Mouse (Mus musculus) stomach, postnatal 0 days (tissue): ENCODE data around the gene Slc22a16. TPM values are rescaled to one million over a fixed set of nuclear protein-coding genes. Genes with fewer than 3 reads are reported as not detected.
A peak's percentile ranks its signal among the peaks of the same experiment; 100 is the strongest.

ENCODE experiments used
- ATAC-seq: fragments of 200-750 bp; cut with Nextera tagmentation; 2 replicates; pipeline ENCODE4 v1.8.0; 2017; ENCODE audit not compliant: low FRiP score, low TSS enrichment
- DNase-seq: peaks from one replicate; pipeline ENCODE4 v3.0.0-alpha.2; 2016; ENCODE audit warnings: low spot score
- H3K27ac ChIP-seq: fragments of 300-500 bp; sonication (generic); replicated peaks from 2 replicates; pipeline ENCODE4 v1.5.1; 2014; ENCODE audit warnings: mild to moderate bottlenecking, control low read depth
- H3K27me3 ChIP-seq: fragments of 300-500 bp; sonication (generic); 2 replicates; pipeline ENCODE4 v1.6.1; 2014; ENCODE audit warnings: low read length; ENCODE audit not compliant: control insufficient read depth, insufficient read depth
- H3K36me3 ChIP-seq: fragments of 300-500 bp; sonication (generic); 2 replicates; pipeline ENCODE4 v1.6.1; 2014; ENCODE audit warnings: low read length, mixed read lengths; ENCODE audit not compliant: control insufficient read depth, insufficient read depth
- H3K4me1 ChIP-seq: fragments of 300-500 bp; sonication (generic); replicated peaks from 2 replicates; pipeline ENCODE4 v1.6.1; 2014; ENCODE audit warnings: antibody characterized with exemption; ENCODE audit not compliant: control insufficient read depth, insufficient read depth
- H3K4me2 ChIP-seq: fragments of 300-500 bp; sonication (generic); replicated peaks from 2 replicates; pipeline ENCODE4 v1.6.1; 2014; ENCODE audit warnings: low read depth, mild to moderate bottlenecking, control low read depth, moderate library complexity
- H3K4me3 ChIP-seq: fragments of 300-500 bp; sonication (generic); 2 replicates; pipeline ENCODE4 v1.5.1; 2014; ENCODE audit warnings: low read depth, low read length, control low read depth
- H3K9ac ChIP-seq: fragments of 300-500 bp; sonication (generic); 2 replicates; pipeline ENCODE4 v1.6.1; 2014; ENCODE audit warnings: mild to moderate bottlenecking, low read length, control low read depth, mixed read lengths
- H3K9me3 ChIP-seq: fragments of 300-500 bp; sonication (generic); 2 replicates; pipeline ENCODE4 v1.6.1; 2016; ENCODE audit warnings: low read length; ENCODE audit not compliant: control insufficient read depth
- CTCF ChIP-seq: IDR thresholded peaks from 2 replicates; pipeline ENCODE4 v1.5.1; 2016; ENCODE audit warnings: antibody characterized with exemption, low read depth, mild to moderate bottlenecking, moderate library complexity
- EP300 ChIP-seq: optimal IDR thresholded peaks from 2 replicates; pipeline ENCODE3; 2016; ENCODE audit warnings: antibody characterized with exemption
- WGBS: fragments of 180-500 bp; shearing (Covaris S2); extraction: QIAGEN DNeasy Blood & Tissue Kit; methylation state at CpG from one replicate; pipeline ENCODE4 v1.1.7; 2014; 5-methylcytosine and 5-hydroxymethylcytosine counted together
- polyA plus RNA-seq: library from polyadenylated mRNA; unstranded; fragments of >200 nt; fragmentation: Nextera tagmentation; extraction: Ambion mirVana; gene quantifications from 2 replicates; pipeline ENCODE4 v1.2.1, GENCODE M21; 2015

Slc22a16 gene
- polyA plus RNA-seq = 0.04 TPM in 1 of 2 replicates, not detected in the other

DNA sequence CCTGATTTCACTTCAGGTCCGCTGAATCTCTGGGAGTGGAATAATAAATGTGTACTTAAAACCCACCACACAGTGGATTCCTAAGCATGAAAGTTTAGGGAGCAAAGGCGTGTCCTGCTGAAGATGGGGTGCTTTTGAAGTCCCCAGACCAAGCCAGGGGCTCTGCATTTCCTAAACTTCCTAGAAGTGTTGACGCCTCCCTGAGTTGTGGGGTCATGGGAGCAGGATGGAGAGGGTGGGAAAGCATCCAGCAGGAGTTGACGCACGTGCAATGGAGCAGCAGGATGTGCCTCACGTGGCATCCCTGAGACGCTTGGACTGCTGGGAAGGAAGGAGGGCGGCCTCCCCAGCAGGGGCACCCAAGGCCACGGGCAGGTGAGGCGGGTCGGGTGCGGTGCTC lies at the start of gene Slc22a16:
TSS of gene Slc22a16 (plus strand) at position 301 of the 400 bp plus-strand sequence.
- no peaks in the 10 kb centered on the region for H3K36me3 ChIP-seq
- TF ChIP-seq EP300 = no peak
- no peak for TF ChIP-seq CTCF
- H3K4me3 ChIP-seq = no peak within 1 kb of the TSS
- no peak within 1 kb of the TSS for H3K27ac ChIP-seq
- no peaks in the 10 kb centered on the region for H3K4me1 ChIP-seq
- H3K9me3 ChIP-seq = no peaks in the 10 kb centered on the region
- no peak within 1 kb of the TSS for H3K4me2 ChIP-seq
- no peaks in the 10 kb centered on the region for H3K27me3 ChIP-seq
- WGBS = 91% methylated on average over 12 of the region's 12 CpGs
- no peak within 1 kb of the TSS for H3K9ac ChIP-seq
- ATAC-seq (no peak), DNase-seq (no peak)

- no peaks in the 10 kb centered on the region for H3K36me3 ChIP-seq
- ATAC-seq (peak; percentile 31; the same call in 1 of the 2 replicates), DNase-seq (no peak)
- H3K4me2 ChIP-seq = peak overlapping the region; percentile 17; the same call in 1 of the 2 replicates
- no peak overlapping the region for H3K4me3 ChIP-seq
- H3K27ac ChIP-seq = no peak overlapping the region
- H3K9me3 ChIP-seq = no peaks in the 10 kb centered on the region
- no peak overlapping the region for H3K9ac ChIP-seq
- H3K27me3 ChIP-seq = no peaks in the 10 kb centered on the region
- no peaks in the 10 kb centered on the region for H3K4me1 ChIP-seq
- no peak for TF ChIP-seq CTCF
- no peak for TF ChIP-seq EP300
- WGBS = 25% methylated on average over 12 of the region's 12 CpGs
These were observed 48.6 kb upstream of the Slc22a16 start for GRCm38 (mm10) chr10:40521579-40521978.

DNA sequence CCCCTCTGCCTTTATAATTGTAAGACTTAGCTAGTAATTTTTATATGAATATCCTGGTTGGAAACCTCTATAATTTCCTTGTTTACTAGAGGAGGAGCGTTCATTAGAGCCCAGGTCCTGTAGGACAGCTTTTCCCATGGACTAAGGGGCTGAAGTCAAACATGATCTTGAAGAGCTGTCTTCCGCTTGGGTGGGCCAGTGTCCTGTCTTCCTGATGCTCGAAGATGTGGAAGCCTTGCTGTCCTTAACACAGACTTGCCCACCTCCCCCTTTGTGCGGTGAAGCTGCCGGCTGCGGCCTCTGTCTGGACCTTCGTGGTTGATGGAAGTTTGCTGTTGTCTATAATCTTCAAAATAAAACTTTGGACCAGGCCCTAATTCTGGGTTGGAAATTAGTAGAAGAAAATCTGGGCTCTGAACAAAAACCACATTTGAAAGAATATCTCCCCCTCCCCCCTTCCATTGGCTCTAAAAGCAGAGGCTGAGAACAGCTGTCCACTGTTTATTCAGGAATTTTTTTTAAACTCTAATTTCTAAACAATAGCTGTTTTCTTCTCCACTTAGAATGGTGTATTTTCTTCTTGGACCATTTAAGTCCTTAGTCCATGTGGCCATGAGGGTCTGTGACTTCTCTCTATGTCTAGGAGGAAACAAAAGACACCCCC lies 46.7 kb upstream of the Slc22a16 start:
- H3K9me3 ChIP-seq = no peaks in the 10 kb centered on the region
- H3K27me3 ChIP-seq = no peaks in the 10 kb centered on the region
- H3K4me1 ChIP-seq = no peaks in the 10 kb centered on the region
- ATAC-seq = no peak
- no peaks in the 10 kb centered on the region for H3K36me3 ChIP-seq
- TF ChIP-seq EP300 = no peak
- TF ChIP-seq CTCF = no peak
- H3K9ac ChIP-seq = no peak overlapping the region
- peak overlapping the region; percentile 20; the same call in 1 of the 2 replicates for H3K27ac ChIP-seq
- 59% methylated on average over 7 of the region's 7 CpGs for WGBS
- no peak overlapping the region for H3K4me3 ChIP-seq
- DNase-seq = no peak
- no peak overlapping the region for H3K4me2 ChIP-seq

- H3K9me3 ChIP-seq = no peaks in the 10 kb centered on the region
- H3K27ac ChIP-seq = no peak overlapping the region
- H3K9ac ChIP-seq = no peak overlapping the region
- no peak for DNase-seq
- H3K4me1 ChIP-seq = no peaks in the 10 kb centered on the region
- no peak overlapping the region for H3K4me3 ChIP-seq
- H3K36me3 ChIP-seq = no peaks in the 10 kb centered on the region
- TF ChIP-seq EP300 (no peak), CTCF (0 out of 2 replicates have a peak, but pooled peaks have one; percentile 7)
- ATAC-seq = no peak
- H3K4me2 ChIP-seq = no peak overlapping the region
- H3K27me3 ChIP-seq = no peaks in the 10 kb centered on the region
- WGBS = 71% methylated on average over 9 of the region's 9 CpGs
These were observed 45.9 kb upstream of the Slc22a16 start for GRCm38 (mm10) chr10:40524032-40524806.

DNA sequence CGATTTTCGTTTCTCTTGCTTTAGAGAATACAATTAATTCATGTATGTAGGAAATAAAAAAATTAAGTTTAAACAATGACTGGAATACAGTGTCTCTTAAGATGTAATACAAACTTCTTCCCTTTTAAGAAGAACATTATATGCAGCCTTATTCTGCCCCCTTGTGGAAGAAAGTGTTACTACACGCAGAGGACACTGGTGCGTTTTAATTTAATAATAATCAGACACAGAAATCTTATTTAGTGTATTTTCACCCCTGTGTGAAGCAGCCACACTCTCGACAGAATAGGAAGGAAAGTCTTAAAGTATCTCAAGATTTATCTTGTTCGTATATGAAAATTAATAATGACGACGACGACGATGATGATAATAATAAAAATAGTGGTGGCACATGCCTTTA lies 45.1 kb upstream of the Slc22a16 start:
- H3K4me2 ChIP-seq = no peak overlapping the region
- H3K27me3 ChIP-seq = no peaks in the 10 kb centered on the region
- no peaks in the 10 kb centered on the region for H3K4me1 ChIP-seq
- WGBS = 28% methylated on average over 10 of the region's 10 CpGs
- H3K9me3 ChIP-seq = no peaks in the 10 kb centered on the region
- TF ChIP-seq CTCF = peak; percentile 88
- no peak for TF ChIP-seq EP300
- ATAC-seq = no peak
- no peak overlapping the region for H3K4me3 ChIP-seq
- H3K27ac ChIP-seq = no peak overlapping the region
- H3K36me3 ChIP-seq = no peaks in the 10 kb centered on the region
- H3K9ac ChIP-seq = no peak overlapping the region
- DNase-seq = peak; percentile 50
